Mouse (Mus musculus): Measurements from ENCODE around the gene Irf1. TPM values are rescaled to one million over a fixed set of nuclear protein-coding genes. Genes with fewer than 3 reads are reported as not detected.

Gene Irf1
- polyA plus RNA-seq, 1 experiment from 2014 or later, result 14.6 TPM

- H3K4me1 ChIP-seq, result peaks cover 35% of the 10 kb centered on the region
- H3K9ac ChIP-seq, result no peak overlapping the region
- ATAC-seq (ENCODE audit: insufficient number of reproducible peaks, low FRiP score, low TSS enrichment, low read depth), result no peak
- H3K4me3 ChIP-seq, result no peak overlapping the region
- H3K27ac ChIP-seq, result no peak overlapping the region
- no peaks in the 10 kb centered on the region for H3K9me3 ChIP-seq
- H3K36me3 ChIP-seq, result no peaks in the 10 kb centered on the region
- H3K4me2 ChIP-seq, result no peak overlapping the region
- WGBS, result 45% methylated on average over 3 of the region's 3 CpGs
- H3K27me3 ChIP-seq, result no peaks in the 10 kb centered on the region
These were observed 23.2 kb downstream of the Irf1 start for GRCm38 (mm10) chr11:53792986-53793385.

- H3K4me1 ChIP-seq, result peaks cover 35% of the 10 kb centered on the region
- 56% methylated on average over 3 of the region's 3 CpGs for WGBS
- no peaks in the 10 kb centered on the region for H3K36me3 ChIP-seq
- H3K4me2 ChIP-seq, result no peak overlapping the region
- H3K9me3 ChIP-seq, result no peaks in the 10 kb centered on the region
- ATAC-seq (ENCODE audit: insufficient number of reproducible peaks, low FRiP score, low TSS enrichment, low read depth), result no peak
- H3K4me3 ChIP-seq, result no peak overlapping the region
- H3K27me3 ChIP-seq, result no peaks in the 10 kb centered on the region
- H3K27ac ChIP-seq, result no peak overlapping the region
- no peak overlapping the region for H3K9ac ChIP-seq
These were observed 24.2 kb downstream of the Irf1 start for GRCm38 (mm10) chr11:53794015-53794414.

GRCm38 (mm10) chr11:53794671-53795557 is 25.1 kb downstream of the Irf1 start:
- WGBS, result 62% methylated on average over 25 of the region's 25 CpGs
- Histone ChIP-seq H3K9ac (no peak overlapping the region), H3K27me3 (no peaks in the 10 kb centered on the region), H3K4me2 (no peak overlapping the region), H3K4me3 (no peak overlapping the region), H3K36me3 (no peaks in the 10 kb centered on the region), H3K9me3 (no peaks in the 10 kb centered on the region), H3K27ac (no peak overlapping the region), H3K4me1 (peaks cover 35% of the 10 kb centered on the region)
- ATAC-seq (ENCODE audit: insufficient number of reproducible peaks, low FRiP score, low TSS enrichment, low read depth), result no peak

- 51% methylated on average over 8 of the region's 8 CpGs for WGBS
- H3K36me3 ChIP-seq, result no peaks in the 10 kb centered on the region
These were observed 26.0 kb downstream of the Irf1 start for GRCm38 (mm10) chr11:53795813-53796212.

GRCm38 (mm10) chr11:53796409-53797151 is 26.8 kb downstream of the Irf1 start:
- H3K4me2 ChIP-seq, result no peak overlapping the region

More at GRCm38 (mm10) chr11:53795813-53796212, 26.0 kb downstream of the Irf1 start:
- Histone ChIP-seq H3K9me3 (no peaks in the 10 kb centered on the region), H3K27me3 (no peaks in the 10 kb centered on the region), H3K4me2 (no peak overlapping the region), H3K27ac (no peak overlapping the region), H3K9ac (no peak overlapping the region), H3K4me1 (peaks cover 35% of the 10 kb centered on the region), H3K4me3 (no peak overlapping the region)
- ATAC-seq (ENCODE audit: insufficient number of reproducible peaks, low FRiP score, low TSS enrichment, low read depth), result no peak

GRCm38 (mm10) chr11:53797386-53797920 is 27.6 kb downstream of the Irf1 start:
- no peaks in the 10 kb centered on the region for H3K36me3 ChIP-seq
- H3K4me3 ChIP-seq, result no peak overlapping the region
- ATAC-seq (ENCODE audit: insufficient number of reproducible peaks, low FRiP score, low TSS enrichment, low read depth), result no peak
- peaks cover 35% of the 10 kb centered on the region for H3K4me1 ChIP-seq
- no peak overlapping the region for H3K27ac ChIP-seq
- H3K9ac ChIP-seq, result no peak overlapping the region
- H3K9me3 ChIP-seq, result no peaks in the 10 kb centered on the region
- H3K27me3 ChIP-seq, result no peaks in the 10 kb centered on the region
- no peak overlapping the region for H3K4me2 ChIP-seq
- WGBS, result 54% methylated on average over 6 of the region's 6 CpGs

More at GRCm38 (mm10) chr11:53796409-53797151, 26.8 kb downstream of the Irf1 start:
- peaks cover 35% of the 10 kb centered on the region for H3K4me1 ChIP-seq
- no peaks in the 10 kb centered on the region for H3K27me3 ChIP-seq
- H3K4me3 ChIP-seq, result no peak overlapping the region
- WGBS, result 56% methylated on average over 12 of the region's 12 CpGs
- no peaks in the 10 kb centered on the region for H3K9me3 ChIP-seq
- no peak for ATAC-seq (ENCODE audit: insufficient number of reproducible peaks, low FRiP score, low TSS enrichment, low read depth)
- H3K36me3 ChIP-seq, result no peaks in the 10 kb centered on the region
- no peak overlapping the region for H3K27ac ChIP-seq
- H3K9ac ChIP-seq, result no peak overlapping the region

GRCm38 (mm10) chr11:53798041-53798711 is 28.4 kb downstream of the Irf1 start:
- peaks cover 37% of the 10 kb centered on the region for H3K4me1 ChIP-seq
- H3K27ac ChIP-seq, result no peak overlapping the region
- no peak overlapping the region for H3K4me3 ChIP-seq
- no peaks in the 10 kb centered on the region for H3K36me3 ChIP-seq
- 90% methylated on average over 10 of the region's 10 CpGs for WGBS
- no peak overlapping the region for H3K9ac ChIP-seq
- H3K27me3 ChIP-seq, result no peaks in the 10 kb centered on the region
- no peak overlapping the region for H3K4me2 ChIP-seq
- H3K9me3 ChIP-seq, result no peaks in the 10 kb centered on the region
- no peak for ATAC-seq (ENCODE audit: insufficient number of reproducible peaks, low FRiP score, low TSS enrichment, low read depth)

- Histone ChIP-seq H3K4me3 (no peak overlapping the region), H3K4me2 (no peak overlapping the region), H3K9me3 (no peaks in the 10 kb centered on the region), H3K4me1 (peaks cover 26% of the 10 kb centered on the region), H3K36me3 (no peaks in the 10 kb centered on the region), H3K9ac (no peak overlapping the region), H3K27ac (no peak overlapping the region), H3K27me3 (no peaks in the 10 kb centered on the region)
- WGBS, result 64% methylated on average over 4 of the region's 4 CpGs
- ATAC-seq (ENCODE audit: insufficient number of reproducible peaks, low FRiP score, low TSS enrichment, low read depth), result no peak
These were observed 30.2 kb downstream of the Irf1 start for GRCm38 (mm10) chr11:53800036-53800435.

GRCm38 (mm10) chr11:53800975-53801374 is 31.2 kb downstream of the Irf1 start:
- WGBS, result 81% methylated on average over 5 of the region's 5 CpGs

GRCm38 (mm10) chr11:53803093-53803492 is 33.3 kb downstream of the Irf1 start:
- WGBS, result 69% methylated on average over 12 of the region's 12 CpGs
- ATAC-seq (ENCODE audit: insufficient number of reproducible peaks, low FRiP score, low TSS enrichment, low read depth), result no peak
- Histone ChIP-seq H3K4me3 (no peak overlapping the region), H3K9ac (no peak overlapping the region), H3K36me3 (no peaks in the 10 kb centered on the region), H3K9me3 (no peaks in the 10 kb centered on the region), H3K4me2 (no peak overlapping the region), H3K4me1 (peaks cover 10% of the 10 kb centered on the region), H3K27me3 (no peaks in the 10 kb centered on the region), H3K27ac (no peak overlapping the region)

More at GRCm38 (mm10) chr11:53800975-53801374, 31.2 kb downstream of the Irf1 start:
- H3K9me3 ChIP-seq, result no peaks in the 10 kb centered on the region
- peaks cover 26% of the 10 kb centered on the region for H3K4me1 ChIP-seq
- no peak overlapping the region for H3K4me3 ChIP-seq
- no peak overlapping the region for H3K27ac ChIP-seq
- no peak overlapping the region for H3K9ac ChIP-seq
- no peak for ATAC-seq (ENCODE audit: insufficient number of reproducible peaks, low FRiP score, low TSS enrichment, low read depth)
- no peak overlapping the region for H3K4me2 ChIP-seq
- H3K36me3 ChIP-seq, result no peaks in the 10 kb centered on the region
- H3K27me3 ChIP-seq, result no peaks in the 10 kb centered on the region

GRCm38 (mm10) chr11:53803494-53803893 is 33.7 kb downstream of the Irf1 start:
- no peaks in the 10 kb centered on the region for H3K27me3 ChIP-seq
- H3K27ac ChIP-seq, result no peak overlapping the region
- H3K36me3 ChIP-seq, result no peaks in the 10 kb centered on the region
- WGBS, result 82% methylated on average over 6 of the region's 6 CpGs
- H3K9ac ChIP-seq, result no peak overlapping the region
- peaks cover 10% of the 10 kb centered on the region for H3K4me1 ChIP-seq
- ATAC-seq (ENCODE audit: insufficient number of reproducible peaks, low FRiP score, low TSS enrichment, low read depth), result no peak
- H3K9me3 ChIP-seq, result no peaks in the 10 kb centered on the region
- H3K4me3 ChIP-seq, result no peak overlapping the region
- no peak overlapping the region for H3K4me2 ChIP-seq
